Mouse (Mus musculus): ENCODE measurements around the gene Ppfia2.

The Ppfia2 gene

GRCm38 (mm10) chr10:106681395-106681794, 211.3 kb downstream of the Ppfia2 start:
- no peak for DNase-seq

- no peak for DNase-seq
Measured at GRCm38 (mm10) chr10:106685519-106685918, 215.4 kb downstream of the Ppfia2 start.

GRCm38 (mm10) chr10:106719936-106720335, 249.8 kb downstream of the Ppfia2 start:
- DNase-seq, result no peak

GRCm38 (mm10) chr10:106732265-106732664, 262.1 kb downstream of the Ppfia2 start:
- no peak for DNase-seq

- no peak for DNase-seq
Measured at GRCm38 (mm10) chr10:106736230-106737063, 266.3 kb downstream of the Ppfia2 start.

- DNase-seq, result no peak
Measured at GRCm38 (mm10) chr10:106738190-106738589, 268.1 kb downstream of the Ppfia2 start.

GRCm38 (mm10) chr10:106744966-106745365, 274.8 kb downstream of the Ppfia2 start:
- no peak for DNase-seq

GRCm38 (mm10) chr10:106761061-106761460, 290.9 kb downstream of the Ppfia2 start:
- no peak for DNase-seq

GRCm38 (mm10) chr10:106763785-106764184, 293.6 kb downstream of the Ppfia2 start:
- no peak for DNase-seq

- no peak for DNase-seq
Measured at GRCm38 (mm10) chr10:106775571-106775970, 305.4 kb downstream of the Ppfia2 start.

GRCm38 (mm10) chr10:106815447-106815846, 345.3 kb downstream of the Ppfia2 start:
- DNase-seq, result no peak

- no peak for DNase-seq
Measured at GRCm38 (mm10) chr10:106818381-106818780, 348.2 kb downstream of the Ppfia2 start.

- no peak for DNase-seq
Measured at GRCm38 (mm10) chr10:106824215-106824614, 354.1 kb downstream of the Ppfia2 start.

GRCm38 (mm10) chr10:106838476-106838875, 368.3 kb downstream of the Ppfia2 start:
- DNase-seq, result no peak

- no peak for DNase-seq
Measured at GRCm38 (mm10) chr10:106858106-106858505, 388.0 kb downstream of the Ppfia2 start.

GRCm38 (mm10) chr10:106870233-106870632, 400.1 kb downstream of the Ppfia2 start:
- DNase-seq, result no peak

GRCm38 (mm10) chr10:106871847-106872246, 401.7 kb downstream of the Ppfia2 start:
- DNase-seq, result no peak

GRCm38 (mm10) chr10:106872714-106873113, 402.6 kb downstream of the Ppfia2 start:
- DNase-seq, result no peak

- no peak for DNase-seq
Measured at GRCm38 (mm10) chr10:106881330-106881729, 411.2 kb downstream of the Ppfia2 start.

GRCm38 (mm10) chr10:106896351-106896750, 426.2 kb downstream of the Ppfia2 start:
- no peak for DNase-seq

GRCm38 (mm10) chr10:106910108-106910507, 440.0 kb downstream of the Ppfia2 start:
- DNase-seq, result no peak

GRCm38 (mm10) chr10:106913032-106913431, 442.9 kb downstream of the Ppfia2 start:
- no peak for DNase-seq

GRCm38 (mm10) chr10:106914275-106914674, 444.1 kb downstream of the Ppfia2 start:
- no peak for DNase-seq

GRCm38 (mm10) chr10:106914822-106915221, 444.7 kb downstream of the Ppfia2 start:
- DNase-seq, result no peak

GRCm38 (mm10) chr10:106924334-106924733, 454.2 kb downstream of the Ppfia2 start:
- DNase-seq, result no peak

All from kidney, postnatal 14 days (tissue).